Mouse (Mus musculus): ENCODE measurements around the gene Tpsab1. TPM values are rescaled to one million over a fixed set of nuclear protein-coding genes. Genes with fewer than 3 reads are reported as not detected.

Gene Tpsab1
- not detected for polyA plus RNA-seq (2017; shearing (Covaris generic))

DNA sequence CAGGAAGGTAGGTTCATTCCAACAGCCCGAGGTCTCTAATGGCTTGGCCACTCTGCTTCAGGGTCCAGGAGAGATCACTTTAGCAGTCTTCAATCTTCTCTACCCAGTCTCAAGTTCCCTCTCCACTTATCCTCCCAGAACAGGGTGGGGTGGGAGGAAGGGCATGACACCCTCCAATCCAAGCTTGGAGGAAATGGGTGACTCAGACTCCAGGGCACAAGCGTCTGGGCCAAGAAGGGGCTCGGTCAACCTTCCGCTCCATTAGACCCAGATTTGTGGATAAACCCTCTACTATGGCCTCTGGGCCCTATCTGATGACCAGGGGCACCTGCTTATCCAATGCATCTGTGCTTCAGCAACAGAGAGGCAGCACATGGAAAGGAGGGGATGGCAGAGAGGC, at the start of gene Tpsab1:
Gene Tpsab1, minus strand, starts transcription at position 101 of the 400 bp plus-strand sequence.

DNA sequence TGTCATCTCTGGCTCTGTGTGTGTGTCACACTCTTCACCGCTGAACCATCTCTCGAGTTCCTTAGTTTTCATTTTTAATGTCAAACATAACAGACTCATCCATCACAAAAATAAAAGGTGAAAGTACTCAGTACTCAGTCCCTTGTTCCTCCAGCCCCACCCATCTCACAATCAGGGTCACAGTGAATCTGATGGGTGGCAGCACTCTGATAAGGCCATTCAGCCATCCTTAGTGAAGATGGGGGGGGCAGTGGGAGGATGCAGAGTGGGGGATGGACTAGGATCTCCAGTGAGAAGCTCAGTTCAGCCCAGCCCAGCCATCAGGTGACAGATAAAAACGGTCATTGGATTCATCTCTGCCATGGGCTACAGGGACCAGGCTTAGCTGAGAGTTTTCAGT, 23.6 kb upstream of the Tpsab1 start, which contains the start of gene Tpsg1:
Gene Tpsg1, plus strand, starts transcription at position 301 of the 400 bp plus-strand sequence.

DNA sequence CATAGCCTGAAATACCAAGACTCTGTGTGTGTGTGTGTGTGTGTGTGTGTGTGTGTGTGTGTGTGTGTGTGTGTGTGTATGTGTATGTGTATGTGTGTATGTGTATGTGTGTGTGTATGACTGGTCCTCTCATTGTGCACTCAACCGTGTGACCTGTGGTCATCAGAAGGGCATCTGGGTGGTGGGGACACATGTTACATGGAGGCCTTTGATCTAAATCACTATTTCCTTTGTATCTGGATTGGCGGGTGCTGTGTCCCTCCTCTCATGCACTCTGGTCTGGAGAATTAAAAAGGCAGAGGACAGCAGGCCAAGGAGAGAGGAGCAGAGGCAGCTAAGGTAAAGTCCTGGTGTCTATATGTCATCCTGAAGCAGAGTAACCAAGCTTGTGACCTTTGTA, 20.6 kb upstream of the Tpsab1 start, which contains the start of gene Tpsb2:
Gene Tpsb2, plus strand, starts transcription at position 301 of the 400 bp plus-strand sequence.

DNA sequence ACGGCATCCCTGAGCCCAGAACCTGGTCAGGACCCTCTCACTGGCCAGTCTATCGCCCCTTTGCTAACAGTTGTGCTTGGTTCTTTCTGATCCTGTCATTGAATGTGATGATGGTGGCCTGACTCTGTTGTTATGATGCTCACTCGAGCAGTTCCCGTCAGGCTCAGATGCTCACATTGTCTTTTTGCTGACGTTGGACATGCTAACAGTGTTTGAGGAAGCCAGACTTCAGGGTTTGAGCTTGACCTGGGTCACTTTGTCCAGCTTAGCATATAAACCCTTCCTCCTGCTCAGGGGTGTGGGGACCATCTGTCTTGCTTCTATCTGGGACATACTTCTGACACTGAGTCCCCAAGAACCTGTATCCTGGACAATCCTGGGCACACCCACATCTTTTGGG, 27.0 kb downstream of the Tpsab1 start, which contains the start of gene Prss29:
Gene Prss29, plus strand, starts transcription at position 301 of the 400 bp plus-strand sequence.

DNA sequence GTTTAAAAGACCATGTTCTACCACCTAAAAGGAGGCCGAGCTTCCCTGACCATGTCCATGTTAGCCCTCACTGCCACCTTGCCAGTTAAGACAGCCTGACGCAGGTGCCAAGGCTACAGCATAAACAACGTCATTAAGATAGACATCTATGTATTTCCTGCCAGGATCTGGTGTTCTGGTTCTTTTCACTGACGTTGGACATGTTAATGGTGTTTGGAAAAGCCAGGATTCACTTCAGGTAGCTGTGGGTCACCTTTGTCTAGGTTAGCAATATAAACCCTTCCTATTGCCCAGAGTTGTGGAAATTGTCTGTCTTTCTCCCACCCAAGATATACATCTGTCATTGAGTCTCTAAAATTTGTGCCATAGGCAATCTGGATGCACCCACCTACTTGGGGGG, 37.0 kb downstream of the Tpsab1 start, which contains the start of gene Prss28:
Gene Prss28, plus strand, starts transcription at position 301 of the 400 bp plus-strand sequence.

DNA sequence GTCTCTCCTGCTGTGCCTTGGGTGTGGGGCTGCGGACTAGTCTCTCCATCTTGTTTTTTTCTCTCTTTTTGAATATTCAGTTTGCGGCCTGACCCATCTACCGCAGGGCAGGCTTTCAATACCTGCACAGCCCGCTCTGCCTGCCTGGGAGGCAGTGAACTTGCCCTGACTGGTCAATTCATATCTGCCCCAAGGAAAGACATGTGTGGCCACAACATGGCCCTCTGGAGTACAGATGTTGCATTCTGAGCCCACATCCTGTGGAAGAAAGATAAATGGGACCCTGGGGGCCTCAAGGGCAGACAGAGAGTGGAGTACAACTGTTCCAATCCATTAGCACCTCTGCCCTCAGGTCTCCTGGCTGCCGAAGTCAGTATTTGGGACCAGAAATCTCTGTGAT, 47.3 kb downstream of the Tpsab1 start, which contains the start of gene Prss34:
Gene Prss34, plus strand, starts transcription at position 301 of the 400 bp plus-strand sequence.

Other genes with a start within 250 kb of the Tpsab1 start
- gene Telo2, start 229.6 kb downstream of the Tpsab1 start, polyA plus RNA-seq (2017; shearing (Covaris generic)) = 39.0 TPM
- not detected for gene Ptx4, start 224.8 kb downstream of the Tpsab1 start, polyA plus RNA-seq (2017; shearing (Covaris generic))
- gene Clcn7, start 212.2 kb downstream of the Tpsab1 start, polyA plus RNA-seq (2017; shearing (Covaris generic)) = 49.9 TPM
- not detected for gene Ccdc154, start 183.1 kb downstream of the Tpsab1 start, polyA plus RNA-seq (2017; shearing (Covaris generic))
- not detected for gene Gm38655, start 170.1 kb downstream of the Tpsab1 start, polyA plus RNA-seq (2017; shearing (Covaris generic))
- 32.7 TPM for gene BC003965, start 161.0 kb downstream of the Tpsab1 start, polyA plus RNA-seq (2017; shearing (Covaris generic))
- gene Unkl, start 157.2 kb downstream of the Tpsab1 start, polyA plus RNA-seq (2017; shearing (Covaris generic)) = 44.1 TPM
- 106 TPM for gene Gnptg, start 105.4 kb downstream of the Tpsab1 start, polyA plus RNA-seq (2017; shearing (Covaris generic))
- 34.7 TPM for gene Tsr3, start 105.4 kb downstream of the Tpsab1 start, polyA plus RNA-seq (2017; shearing (Covaris generic))
- 30.7 TPM for gene Baiap3, start 89.2 kb downstream of the Tpsab1 start, polyA plus RNA-seq (2017; shearing (Covaris generic))
- 541 TPM for gene Ube2i, start 70.9 kb downstream of the Tpsab1 start, polyA plus RNA-seq (2017; shearing (Covaris generic))
- not detected for gene Prss34, start 47.2 kb downstream of the Tpsab1 start, polyA plus RNA-seq (2017; shearing (Covaris generic))
- not detected for gene Prss28, start 36.9 kb downstream of the Tpsab1 start, polyA plus RNA-seq (2017; shearing (Covaris generic))
- gene Prss29, start 26.9 kb downstream of the Tpsab1 start, polyA plus RNA-seq (2017; shearing (Covaris generic)) = not detected
- gene Tpsb2, start 20.7 kb upstream of the Tpsab1 start, polyA plus RNA-seq (2017; shearing (Covaris generic)) = not detected
- not detected for gene Tpsg1, start 23.7 kb upstream of the Tpsab1 start, polyA plus RNA-seq (2017; shearing (Covaris generic))
- gene Cacna1h, start 88.2 kb upstream of the Tpsab1 start, polyA plus RNA-seq (2017; shearing (Covaris generic)) = not detected
- not detected for gene Tekt4, start 109.1 kb upstream of the Tpsab1 start, polyA plus RNA-seq (2017; shearing (Covaris generic))
- not detected for gene Sstr5, start 151.7 kb upstream of the Tpsab1 start, polyA plus RNA-seq (2017; shearing (Covaris generic))
- gene Sox8, start 225.1 kb upstream of the Tpsab1 start, polyA plus RNA-seq (2017; shearing (Covaris generic)) = not detected
- gene Lmf1, start 233.5 kb upstream of the Tpsab1 start, polyA plus RNA-seq (2017; shearing (Covaris generic)) = 29.4 TPM

Measured in CD4-positive, CD25-positive, alpha-beta regulatory T cell, adult 9 weeks (primary cell).